Mouse (Mus musculus) midbrain, embryonic 13.5 days (tissue): ENCODE results near the gene Catsperg1. TPM values are rescaled to one million over a fixed set of nuclear protein-coding genes. Genes with fewer than 3 reads are reported as not detected.

Source experiments
- ATAC-seq: fragments of 200-750 bp; cut with Nextera tagmentation; 2 replicates; pipeline ENCODE4 v1.8.0; 2017; ENCODE audit warnings: mild to moderate bottlenecking, moderate TSS enrichment, moderate library complexity
- H3K27ac ChIP-seq: fragments of 300-500 bp; sonication (generic); 2 replicates; pipeline ENCODE4 v1.5.1; 2015; ENCODE audit warnings: inconsistent platforms, mild to moderate bottlenecking, moderate library complexity
- H3K27me3 ChIP-seq: fragments of 300-500 bp; sonication (generic); 2 replicates; pipeline ENCODE4 v1.6.1; 2015; ENCODE audit warnings: mild to moderate bottlenecking, inconsistent platforms
- H3K36me3 ChIP-seq: fragments of 300-500 bp; sonication (generic); 2 replicates; pipeline ENCODE4 v1.6.1; 2015; ENCODE audit warnings: mild to moderate bottlenecking, inconsistent platforms
- H3K4me1 ChIP-seq: fragments of 300-500 bp; sonication (generic); replicated peaks from 2 replicates; pipeline ENCODE4 v1.6.1; 2015; ENCODE audit warnings: inconsistent platforms
- H3K4me2 ChIP-seq: fragments of 300-500 bp; sonication (generic); replicated peaks from 2 replicates; pipeline ENCODE4 v1.6.1; 2015; ENCODE audit warnings: moderate library complexity, mild to moderate bottlenecking, inconsistent platforms
- H3K4me3 ChIP-seq: fragments of 300-500 bp; sonication (generic); replicated peaks from 2 replicates; pipeline ENCODE4 v1.5.1; 2015; ENCODE audit warnings: mild to moderate bottlenecking, inconsistent platforms
- H3K9ac ChIP-seq: fragments of 300-500 bp; sonication (generic); replicated peaks from 2 replicates; pipeline ENCODE4 v1.6.1; 2015; ENCODE audit warnings: mild to moderate bottlenecking, inconsistent platforms
- H3K9me3 ChIP-seq: fragments of 300-500 bp; sonication (generic); 2 replicates; pipeline ENCODE4 v1.6.1; 2016; ENCODE audit warnings: mild to moderate bottlenecking, inconsistent platforms
- whole genome bisulfite sequencing: fragments of 180-500 bp; shearing (Covaris S2); methylation state at CpG from one replicate; pipeline ENCODE4 v1.1.7; 2015; 5-methylcytosine and 5-hydroxymethylcytosine counted together
- polyA plus RNA-seq: library from polyadenylated mRNA; unstranded; fragments of >200 nt; fragmentation: Nextera tagmentation; extraction: Ambion mirVana; gene quantifications from 2 replicates; pipeline ENCODE4 v1.2.1, GENCODE M21; 2015

Catsperg1 gene
- polyA plus RNA-seq, 1 experiment from 2014 or later: 3.3 TPM

- Histone ChIP-seq H3K4me3 (peak within 1 kb of the TSS; percentile 84), H3K4me1 (peaks cover 22% of the 10 kb centered on the region), H3K9ac (peak within 1 kb of the TSS; percentile 86), H3K27me3 (no peaks in the 10 kb centered on the region; the same call in 1 of the 2 replicates), H3K36me3 (peaks cover 18% of the 10 kb centered on the region), H3K9me3 (no peaks in the 10 kb centered on the region), H3K27ac (peak within 1 kb of the TSS; percentile 79), H3K4me2 (peak within 1 kb of the TSS; percentile 92)
- WGBS: under 1% methylated on average over 62 of the region's 62 CpGs
- peak; percentile 96 for ATAC-seq
Observed at GRCm38 (mm10) chr7:29180077-29180853, 33.6 kb downstream of the Catsperg1 start, which contains the start of gene Psmd8. Psmd8 (minus strand) TSS chr7:29180701.

- Histone ChIP-seq H3K27ac (no peak overlapping the region), H3K36me3 (peaks cover 27% of the 10 kb centered on the region), H3K9me3 (no peaks in the 10 kb centered on the region), H3K4me3 (peak overlapping the region; percentile 84), H3K27me3 (peaks cover 9% of the 10 kb centered on the region), H3K4me2 (peak overlapping the region; percentile 92), H3K9ac (peak overlapping the region; percentile 86), H3K4me1 (peaks cover 22% of the 10 kb centered on the region)
- no peak for ATAC-seq
- 57% methylated on average over 7 of the region's 7 CpGs for WGBS
Observed at GRCm38 (mm10) chr7:29179323-29179722, 34.5 kb downstream of the Catsperg1 start.

DNA sequence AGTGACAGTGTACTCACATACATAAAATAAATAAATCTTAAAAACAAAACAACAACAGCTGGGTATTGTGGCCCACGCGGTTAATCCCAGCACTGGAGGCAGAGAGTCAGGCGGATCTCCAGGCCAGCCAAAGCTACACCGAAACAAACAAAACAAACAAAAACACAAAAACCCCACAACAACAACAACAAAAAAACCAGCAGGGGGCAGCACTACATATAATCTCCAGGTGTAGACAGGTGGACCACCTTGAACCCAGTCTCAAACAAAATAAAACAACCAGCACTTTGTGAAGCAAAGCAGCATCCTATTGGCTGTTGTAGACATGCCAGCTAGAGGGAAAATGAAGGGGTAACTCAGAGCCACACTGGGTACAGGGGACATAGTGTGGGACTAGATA, 35.7 kb downstream of the Catsperg1 start:
- WGBS: 94% methylated on average over 4 of the region's 4 CpGs
- H3K4me3 ChIP-seq: peak overlapping the region; percentile 84; the same call in 1 of the 2 replicates
- H3K36me3 ChIP-seq: peaks cover 40% of the 10 kb centered on the region
- peaks cover 22% of the 10 kb centered on the region for H3K4me1 ChIP-seq
- H3K4me2 ChIP-seq: no peak overlapping the region
- peaks cover 22% of the 10 kb centered on the region for H3K27me3 ChIP-seq
- H3K27ac ChIP-seq: no peak overlapping the region
- ATAC-seq: no peak
- no peaks in the 10 kb centered on the region for H3K9me3 ChIP-seq
- no peak overlapping the region for H3K9ac ChIP-seq

- ATAC-seq: no peak
- 30% methylated on average over 32 of the region's 32 CpGs for WGBS
- Histone ChIP-seq H3K4me1 (peaks cover 39% of the 10 kb centered on the region), H3K27ac (no peak overlapping the region), H3K27me3 (peaks cover 47% of the 10 kb centered on the region), H3K9me3 (no peaks in the 10 kb centered on the region), H3K4me2 (0 out of 2 replicates have a peak overlapping the region, but pooled peaks have one; percentile 66), H3K4me3 (no peak overlapping the region), H3K36me3 (peaks cover 46% of the 10 kb centered on the region), H3K9ac (0 out of 2 replicates have a peak overlapping the region, but pooled peaks have one; percentile 48)
Observed at GRCm38 (mm10) chr7:29172390-29173016, 41.3 kb downstream of the Catsperg1 start.

- H3K4me1 ChIP-seq: peaks cover 44% of the 10 kb centered on the region
- peak overlapping the region; percentile 48 for H3K9ac ChIP-seq
- no peak overlapping the region for H3K27ac ChIP-seq
- ATAC-seq: no peak
- H3K27me3 ChIP-seq: peaks cover 47% of the 10 kb centered on the region
- H3K4me3 ChIP-seq: peak overlapping the region; percentile 67
- no peaks in the 10 kb centered on the region for H3K9me3 ChIP-seq
- peak overlapping the region; percentile 66 for H3K4me2 ChIP-seq
- peaks cover 42% of the 10 kb centered on the region for H3K36me3 ChIP-seq
- WGBS: 5% methylated on average over 34 of the region's 34 CpGs
Observed at GRCm38 (mm10) chr7:29171562-29172097, 42.2 kb downstream of the Catsperg1 start.

GRCm38 (mm10) chr7:29170755-29171561, 42.9 kb downstream of the Catsperg1 start:
- H3K27me3 ChIP-seq: peaks cover 47% of the 10 kb centered on the region
- H3K36me3 ChIP-seq: peaks cover 39% of the 10 kb centered on the region
- peak overlapping the region; percentile 48 for H3K9ac ChIP-seq
- ATAC-seq: no peak
- no peak overlapping the region for H3K27ac ChIP-seq
- H3K4me2 ChIP-seq: peak overlapping the region; percentile 66
- peaks cover 44% of the 10 kb centered on the region for H3K4me1 ChIP-seq
- no peaks in the 10 kb centered on the region for H3K9me3 ChIP-seq
- WGBS: 1% methylated on average over 43 of the region's 43 CpGs
- peak overlapping the region; percentile 67 for H3K4me3 ChIP-seq

- Histone ChIP-seq H3K36me3 (peaks cover 31% of the 10 kb centered on the region), H3K27ac (peak within 1 kb of the TSS; percentile 87), H3K9me3 (no peaks in the 10 kb centered on the region), H3K4me1 (peaks cover 44% of the 10 kb centered on the region), H3K4me3 (peak within 1 kb of the TSS; percentile 67), H3K4me2 (peak within 1 kb of the TSS; percentile 66), H3K9ac (peak within 1 kb of the TSS; percentile 70), H3K27me3 (peaks cover 47% of the 10 kb centered on the region)
- ATAC-seq: peak; percentile 44
- WGBS: under 1% methylated on average over 30 of the region's 30 CpGs
Observed at GRCm38 (mm10) chr7:29170066-29170754, 43.6 kb downstream of the Catsperg1 start, which contains the start of the genes Ggn and Spred3. Ggn (plus strand) TSS chr7:29170210. Spred3 (minus strand) TSS chr7:29170411.

GRCm38 (mm10) chr7:29169231-29170065, 44.4 kb downstream of the Catsperg1 start:
- peaks cover 44% of the 10 kb centered on the region for H3K4me1 ChIP-seq
- peak overlapping the region; percentile 67 for H3K4me3 ChIP-seq
- peak overlapping the region; percentile 66 for H3K4me2 ChIP-seq
- peak; percentile 76 for ATAC-seq
- WGBS: under 1% methylated on average over 31 of the region's 39 CpGs
- peak overlapping the region; percentile 70 for H3K9ac ChIP-seq
- H3K9me3 ChIP-seq: no peaks in the 10 kb centered on the region
- peaks cover 24% of the 10 kb centered on the region for H3K36me3 ChIP-seq
- peak overlapping the region; percentile 87 for H3K27ac ChIP-seq
- H3K27me3 ChIP-seq: peaks cover 39% of the 10 kb centered on the region

DNA sequence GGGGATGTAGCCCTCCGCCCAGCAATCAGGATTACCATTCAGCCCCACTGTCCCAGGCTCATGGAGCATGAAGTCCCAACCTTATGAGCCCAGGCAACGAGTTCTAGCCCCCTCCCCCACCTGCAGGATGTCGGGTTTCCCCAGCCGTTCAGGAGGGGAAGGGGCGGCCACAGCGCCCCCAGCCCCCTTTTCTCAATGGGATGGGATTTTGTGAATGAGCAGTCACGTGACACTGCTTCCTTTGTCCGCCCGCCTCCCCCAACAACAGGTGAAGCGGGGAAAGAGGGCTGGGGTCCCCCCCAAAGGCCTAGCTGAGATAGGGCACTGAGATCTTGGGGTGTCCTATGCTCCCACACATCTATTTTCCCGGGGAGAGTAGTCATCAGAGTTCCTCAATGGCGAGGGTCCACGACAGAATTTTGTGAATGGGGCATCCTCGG, 45.0 kb downstream of the Catsperg1 start:
- Histone ChIP-seq H3K36me3 (peaks cover 17% of the 10 kb centered on the region), H3K4me3 (peak overlapping the region; percentile 67), H3K4me1 (peaks cover 44% of the 10 kb centered on the region), H3K27ac (peak overlapping the region; percentile 87), H3K9ac (peak overlapping the region; percentile 70), H3K9me3 (no peaks in the 10 kb centered on the region), H3K4me2 (peak overlapping the region; percentile 66), H3K27me3 (peaks cover 33% of the 10 kb centered on the region)
- 1% methylated on average over 14 of the region's 14 CpGs for WGBS
- peak; percentile 25 for ATAC-seq

- Histone ChIP-seq H3K4me3 (peak overlapping the region; percentile 67), H3K27ac (peak overlapping the region; percentile 87), H3K4me1 (peaks cover 44% of the 10 kb centered on the region), H3K9me3 (no peaks in the 10 kb centered on the region), H3K36me3 (peaks cover 11% of the 10 kb centered on the region), H3K4me2 (peak overlapping the region; percentile 66), H3K27me3 (peaks cover 27% of the 10 kb centered on the region), H3K9ac (peak overlapping the region; percentile 70)
- 4% methylated on average over 10 of the region's 10 CpGs for WGBS
- ATAC-seq: 0 out of 2 replicates have a peak, but pooled peaks have one; percentile 0
Observed at GRCm38 (mm10) chr7:29168121-29168695, 45.6 kb downstream of the Catsperg1 start.
